Mouse (Mus musculus) neural tube, embryonic 14.5 days (tissue): ENCODE measurements at regions not wholly inside any gene's neighbourhood (a gene's known extent, or its start where the extent isn't known, plus 50 kb on each side); places are given as distances from the start of the nearest gene placed in this dataset.

Experiments used
- ATAC-seq: fragments of 200-750 bp; cut with Nextera tagmentation; 2 replicates; pipeline ENCODE4 v1.8.0; 2017; ENCODE audit warnings: low read depth, mild to moderate bottlenecking, moderate TSS enrichment, moderate library complexity
- H3K27ac ChIP-seq: fragments of 300-500 bp; sonication (generic); 2 replicates; pipeline ENCODE4 v1.5.1; 2014; ENCODE audit warnings: low read depth, mild to moderate bottlenecking, control low read depth, low read length, moderate library complexity, mixed read lengths
- H3K27me3 ChIP-seq: fragments of 300-500 bp; sonication (generic); 2 replicates; pipeline ENCODE4 v1.6.1; 2014; ENCODE audit warnings: low read length; ENCODE audit not compliant: control insufficient read depth, insufficient read depth
- H3K36me3 ChIP-seq: fragments of 300-500 bp; sonication (generic); 2 replicates; pipeline ENCODE4 v1.6.1; 2014; ENCODE audit warnings: low read length, mixed read lengths; ENCODE audit not compliant: control insufficient read depth, insufficient read depth
- H3K4me1 ChIP-seq: fragments of 300-500 bp; sonication (generic); 2 replicates; pipeline ENCODE4 v1.6.1; 2014; ENCODE audit warnings: low read length; ENCODE audit not compliant: control insufficient read depth, insufficient read depth
- H3K4me2 ChIP-seq: fragments of 300-500 bp; sonication (generic); 2 replicates; pipeline ENCODE4 v1.6.1; 2014; ENCODE audit warnings: mild to moderate bottlenecking, low read depth, low read length, control low read depth
- H3K4me3 ChIP-seq: fragments of 300-500 bp; sonication (generic); 2 replicates; pipeline ENCODE4 v1.5.1; 2014; ENCODE audit warnings: low read depth, low read length, control low read depth, mixed read lengths
- H3K9ac ChIP-seq: fragments of 300-500 bp; sonication (generic); replicated peaks from 2 replicates; pipeline ENCODE4 v1.6.1; 2014; ENCODE audit warnings: low read depth, mild to moderate bottlenecking, control low read depth, low read length, mixed read lengths
- H3K9me3 ChIP-seq: fragments of 300-500 bp; sonication (generic); 2 replicates; pipeline ENCODE4 v1.6.1; 2016; ENCODE audit warnings: low read length; ENCODE audit not compliant: control insufficient read depth
- WGBS: fragments of 180-500 bp; shearing (Covaris S2); extraction: QIAGEN DNeasy Blood & Tissue Kit; methylation state at CpG from one replicate; pipeline ENCODE4 v1.1.7; 2014; 5-methylcytosine and 5-hydroxymethylcytosine counted together

GRCm38 (mm10) chr11:112859309-112859708 is 77.3 kb downstream of the Sox9 start:
- H3K9ac ChIP-seq, result no peak overlapping the region
- no peak overlapping the region for H3K27ac ChIP-seq
- H3K4me3 ChIP-seq, result no peak overlapping the region
- 73% methylated on average over 7 of the region's 7 CpGs for WGBS
- H3K9me3 ChIP-seq, result no peaks in the 10 kb centered on the region
- no peaks in the 10 kb centered on the region for H3K27me3 ChIP-seq
- no peak for ATAC-seq
- no peaks in the 10 kb centered on the region for H3K36me3 ChIP-seq
- no peak overlapping the region for H3K4me2 ChIP-seq
- H3K4me1 ChIP-seq, result peaks cover 11% of the 10 kb centered on the region

DNA sequence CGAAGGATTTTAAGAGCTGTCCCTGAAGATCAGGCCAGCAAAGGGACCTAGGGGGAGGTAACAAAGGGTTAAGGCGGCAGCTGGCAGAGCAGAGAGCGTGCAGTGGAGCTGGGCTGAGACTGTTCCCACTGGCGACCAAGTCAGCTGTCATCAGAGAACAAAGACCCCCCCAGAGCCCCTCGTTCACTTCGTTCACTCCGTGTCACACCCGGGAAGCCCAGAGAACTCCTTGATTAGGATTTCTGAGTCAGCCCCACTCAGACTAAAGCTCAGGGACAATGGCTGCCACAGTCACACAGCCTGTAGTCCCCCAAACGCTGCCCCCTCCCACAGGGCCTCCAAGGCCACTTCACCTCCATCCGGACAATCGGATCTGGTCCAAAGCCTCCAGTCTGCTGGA is 78.8 kb downstream of the Sox9 start:
- Histone ChIP-seq H3K36me3 (no peaks in the 10 kb centered on the region), H3K4me3 (no peak overlapping the region), H3K9me3 (no peaks in the 10 kb centered on the region), H3K27me3 (no peaks in the 10 kb centered on the region), H3K27ac (peak overlapping the region; percentile 2; the same call in 1 of the 2 replicates), H3K4me2 (no peak overlapping the region; the same call in 1 of the 2 replicates), H3K4me1 (peaks cover 11% of the 10 kb centered on the region), H3K9ac (no peak overlapping the region)
- 12% methylated on average over 11 of the region's 11 CpGs for WGBS
- ATAC-seq, result peak; percentile 80; the same call in 1 of the 2 replicates

GRCm38 (mm10) chr11:112861233-112861632 is 79.2 kb downstream of the Sox9 start:
- WGBS, result 61% methylated on average over 5 of the region's 5 CpGs
- no peak for ATAC-seq
- Histone ChIP-seq H3K4me3 (no peak overlapping the region), H3K27me3 (no peaks in the 10 kb centered on the region), H3K9me3 (no peaks in the 10 kb centered on the region), H3K4me1 (peaks cover 11% of the 10 kb centered on the region), H3K36me3 (no peaks in the 10 kb centered on the region), H3K4me2 (no peak overlapping the region; the same call in 1 of the 2 replicates), H3K27ac (peak overlapping the region; percentile 2; the same call in 1 of the 2 replicates), H3K9ac (no peak overlapping the region)

- Histone ChIP-seq H3K4me1 (peaks cover 20% of the 10 kb centered on the region), H3K36me3 (no peaks in the 10 kb centered on the region), H3K9me3 (no peaks in the 10 kb centered on the region), H3K4me2 (no peak overlapping the region), H3K4me3 (no peak overlapping the region), H3K27ac (no peak overlapping the region), H3K9ac (no peak overlapping the region), H3K27me3 (no peaks in the 10 kb centered on the region)
- no peak for ATAC-seq
- 91% methylated on average over 9 of the region's 9 CpGs for WGBS
Observed at GRCm38 (mm10) chr11:112865836-112866235, 83.8 kb downstream of the Sox9 start.

GRCm38 (mm10) chr11:112869571-112869970 is 87.5 kb downstream of the Sox9 start:
- H3K4me1 ChIP-seq, result peaks cover 42% of the 10 kb centered on the region
- H3K27me3 ChIP-seq, result no peaks in the 10 kb centered on the region
- no peak overlapping the region for H3K4me3 ChIP-seq
- no peaks in the 10 kb centered on the region for H3K36me3 ChIP-seq
- WGBS, result 18% methylated on average over 5 of the region's 5 CpGs
- peak overlapping the region; percentile 71 for H3K27ac ChIP-seq
- ATAC-seq, result no peak
- H3K4me2 ChIP-seq, result peak overlapping the region; percentile 36; the same call in 1 of the 2 replicates
- no peaks in the 10 kb centered on the region for H3K9me3 ChIP-seq
- peak overlapping the region; percentile 32; the same call in 1 of the 2 replicates for H3K9ac ChIP-seq

DNA sequence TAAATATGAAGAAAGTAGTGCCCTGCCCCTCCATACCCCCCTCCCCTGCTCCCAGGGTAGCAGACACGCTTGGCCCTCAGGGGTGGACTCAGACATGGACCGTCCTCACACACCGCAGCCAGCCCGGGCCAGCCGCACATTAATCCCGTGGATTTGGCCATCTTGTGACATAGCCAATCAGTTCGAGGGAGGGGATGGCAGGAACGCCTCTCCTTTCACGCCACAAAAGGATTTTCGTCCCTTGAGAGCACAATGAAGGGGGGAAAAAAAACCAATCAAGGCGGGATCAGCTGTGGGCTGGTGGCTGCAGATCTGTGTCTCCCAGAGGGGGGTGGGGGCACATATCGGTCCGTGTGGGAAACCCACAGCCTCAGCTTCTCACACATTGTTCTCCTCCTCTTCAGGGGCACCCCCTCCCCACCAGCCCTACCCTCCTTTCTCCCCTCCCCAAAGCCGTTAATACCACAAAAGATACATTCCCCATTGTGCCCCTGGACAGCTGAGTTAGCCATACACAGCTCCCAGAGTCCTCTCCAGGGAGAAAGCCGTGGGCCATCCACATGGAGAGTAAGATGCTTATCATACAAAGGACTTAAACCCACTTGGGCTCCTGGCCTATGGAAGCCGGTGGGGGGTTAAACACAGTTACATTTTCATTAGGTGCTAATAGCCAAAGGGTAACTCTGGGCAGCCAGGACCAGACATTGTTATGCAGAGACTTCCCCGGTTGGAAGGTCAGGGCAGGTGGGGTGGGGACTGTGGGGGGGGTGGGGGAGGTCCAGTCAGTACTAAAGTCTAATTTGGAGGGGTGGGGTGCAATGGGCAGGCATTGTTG is 88.4 kb downstream of the Sox9 start:
- ATAC-seq, result peak; percentile 88
- under 1% methylated on average over 17 of the region's 17 CpGs for WGBS
- H3K4me2 ChIP-seq, result peak overlapping the region; percentile 36

GRCm38 (mm10) chr11:112872677-112873367 is 90.8 kb downstream of the Sox9 start:
- ATAC-seq, result peak; percentile 71
- Histone ChIP-seq H3K4me2 (peak overlapping the region; percentile 11; the same call in 1 of the 2 replicates), H3K36me3 (no peaks in the 10 kb centered on the region), H3K9ac (no peak overlapping the region; the same call in 1 of the 2 replicates), H3K27me3 (no peaks in the 10 kb centered on the region), H3K27ac (peak overlapping the region; percentile 82), H3K9me3 (no peaks in the 10 kb centered on the region), H3K4me1 (peaks cover 42% of the 10 kb centered on the region), H3K4me3 (no peak overlapping the region)
- WGBS, result 18% methylated on average over 11 of the region's 11 CpGs

More for the DNA sequence above, 88.4 kb downstream of the Sox9 start:
- Histone ChIP-seq H3K4me3 (peak overlapping the region; percentile 4; the same call in 1 of the 2 replicates), H3K9ac (peak overlapping the region; percentile 32), H3K27ac (peak overlapping the region; percentile 71), H3K4me1 (peaks cover 42% of the 10 kb centered on the region), H3K27me3 (no peaks in the 10 kb centered on the region), H3K9me3 (no peaks in the 10 kb centered on the region), H3K36me3 (no peaks in the 10 kb centered on the region)

DNA sequence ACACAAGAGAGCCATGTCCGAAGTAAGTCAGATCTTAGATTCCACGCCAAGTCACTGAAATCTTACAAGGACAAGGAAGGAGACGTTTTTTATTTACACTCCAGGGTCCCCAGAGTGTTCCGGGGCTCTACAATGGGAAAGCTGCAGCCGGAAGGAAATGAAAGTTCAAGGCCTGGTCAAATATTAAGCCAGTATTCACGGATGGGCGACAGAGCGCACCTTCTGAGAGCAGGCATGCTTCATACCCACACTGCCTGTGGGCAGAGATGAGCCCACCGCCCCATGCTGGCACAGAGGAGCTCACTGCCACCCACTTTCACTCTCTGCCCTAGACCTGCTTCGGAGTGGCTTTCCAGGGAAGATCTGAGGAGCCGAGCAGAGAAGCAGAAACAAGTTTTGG is 92.2 kb downstream of the Sox9 start:
- Histone ChIP-seq H3K4me2 (no peak overlapping the region), H3K36me3 (no peaks in the 10 kb centered on the region), H3K9me3 (no peaks in the 10 kb centered on the region), H3K4me1 (peaks cover 42% of the 10 kb centered on the region), H3K4me3 (no peak overlapping the region), H3K27ac (no peak overlapping the region), H3K9ac (no peak overlapping the region), H3K27me3 (no peaks in the 10 kb centered on the region)
- WGBS, result 73% methylated on average over 11 of the region's 11 CpGs
- no peak for ATAC-seq

GRCm38 (mm10) chr11:112876226-112876625 is 94.2 kb downstream of the Sox9 start:
- ATAC-seq, result no peak
- Histone ChIP-seq H3K36me3 (no peaks in the 10 kb centered on the region), H3K9me3 (no peaks in the 10 kb centered on the region), H3K27me3 (no peaks in the 10 kb centered on the region), H3K9ac (no peak overlapping the region), H3K27ac (no peak overlapping the region), H3K4me3 (no peak overlapping the region), H3K4me2 (no peak overlapping the region), H3K4me1 (peaks cover 25% of the 10 kb centered on the region)
- 41% methylated on average over 8 of the region's 8 CpGs for WGBS
